Comparison of ENCODE assay signal across 8 mouse cellular contexts in genomic region chr15:13088504-13089058, GRCm38 (mm10).
A peak's percentile ranks its signal among the peaks of the same experiment; 100 is the strongest.
DNase-seq lines count a peak whose midpoint lies in the region; ATAC-seq and TF ChIP-seq lines count a peak whose summit lies in the region.

No protein-coding gene starts in this region.

- H3K4me2 ChIP-seq in forebrain, postnatal 0 days (ENCODE audit: low read depth), result no peak overlapping the region
- no peak overlapping the region for H3K4me2 ChIP-seq in kidney, embryonic 14.5 days (replicated peaks; ENCODE audit: low read depth, low read length)
- H3K4me2 ChIP-seq in liver, embryonic 11.5 days, result no peak overlapping the region

- H3K9me3 ChIP-seq in forebrain, postnatal 0 days (ENCODE audit: low read length), result no peaks in the 10 kb centered on the region
- no peaks in the 10 kb centered on the region for H3K9me3 ChIP-seq in kidney, embryonic 14.5 days (ENCODE audit: control insufficient read depth, low read length)
- no peaks in the 10 kb centered on the region for H3K9me3 ChIP-seq in liver, embryonic 11.5 days (ENCODE audit: control insufficient read depth, low read length)

- WGBS in thymus, adult 2 months, result 65% methylated on average over 7 of the region's 7 CpGs
- 42% methylated on average over 7 of the region's 7 CpGs for WGBS in forebrain, postnatal 0 days
- WGBS in kidney, embryonic 14.5 days, result 56% methylated on average over 7 of the region's 7 CpGs
- WGBS in liver, embryonic 11.5 days, result 46% methylated on average over 7 of the region's 7 CpGs

- TF ChIP-seq POLR2A in thymus, adult 2 months (IDR thresholded peaks at IDR 0.05; ENCODE audit: control insufficient read depth, extremely low read depth, insufficient read depth, low read length, poor library complexity), result no peak

- no peak for TF ChIP-seq CTCF in thymus, adult 2 months (IDR thresholded peaks at IDR 0.05; ENCODE audit: borderline replicate concordance, control insufficient read depth, extremely low read depth, insufficient read depth, low read length, poor library complexity)
- TF ChIP-seq CTCF in forebrain, postnatal 0 days (IDR thresholded peaks at IDR 0.05; ENCODE audit: low read depth), result peak; percentile 92

- H3K4me1 ChIP-seq in thymus, adult 2 months (replicated peaks; ENCODE audit: control insufficient read depth, insufficient read depth, low read length), result no peaks in the 10 kb centered on the region
- H3K4me1 ChIP-seq in forebrain, postnatal 0 days (ENCODE audit: insufficient read depth), result no peaks in the 10 kb centered on the region
- no peaks in the 10 kb centered on the region for H3K4me1 ChIP-seq in kidney, embryonic 14.5 days (ENCODE audit: control insufficient read depth, insufficient read depth, low read length)
- H3K4me1 ChIP-seq in liver, embryonic 11.5 days (replicated peaks; ENCODE audit: control insufficient read depth, insufficient read depth, low read length), result no peaks in the 10 kb centered on the region

- no peak overlapping the region for H3K4me3 ChIP-seq in thymus, adult 2 months (ENCODE audit: control insufficient read depth, insufficient read depth, low read length)
- H3K4me3 ChIP-seq in forebrain, postnatal 0 days (ENCODE audit: low read depth, low read length), result no peak overlapping the region
- no peak overlapping the region for H3K4me3 ChIP-seq in kidney, embryonic 14.5 days (ENCODE audit: low read length)
- H3K4me3 ChIP-seq in liver, embryonic 11.5 days (ENCODE audit: low read depth, low read length), result no peak overlapping the region

- no peaks in the 10 kb centered on the region for H3K36me3 ChIP-seq in thymus, adult 2 months (ENCODE audit: control insufficient read depth, insufficient read depth, low read length)
- H3K36me3 ChIP-seq in forebrain, postnatal 0 days (ENCODE audit: insufficient read depth), result no peaks in the 10 kb centered on the region
- no peaks in the 10 kb centered on the region for H3K36me3 ChIP-seq in kidney, embryonic 14.5 days (ENCODE audit: control insufficient read depth, insufficient read depth, low read length)
- H3K36me3 ChIP-seq in liver, embryonic 11.5 days (ENCODE audit: control insufficient read depth, insufficient read depth, low read length), result no peaks in the 10 kb centered on the region

- peak; percentile 85 for ATAC-seq in forebrain, postnatal 0 days
- ATAC-seq in kidney, embryonic 14.5 days (ENCODE audit: low FRiP score, low TSS enrichment), result peak; percentile 70
- ATAC-seq in liver, embryonic 11.5 days (replicated peaks; ENCODE audit: low FRiP score), result peak; percentile 34; the same call in 1 of the 2 replicates

- H3K9ac ChIP-seq in forebrain, postnatal 0 days, result no peak overlapping the region
- no peak overlapping the region for H3K9ac ChIP-seq in kidney, embryonic 14.5 days (ENCODE audit: low read depth, low read length)
- no peak overlapping the region for H3K9ac ChIP-seq in liver, embryonic 11.5 days (ENCODE audit: low read depth, low read length)

- peak; percentile 4 for DNase-seq in thymus, postnatal 0 days (ENCODE audit: low spot score)
- DNase-seq in thymus, adult 2 months, result no peak
- DNase-seq in c-Kit-positive CD71-positive TER-119-positive erythroid progenitor cells, embryonic 14.5 days (ENCODE audit: low spot score), result peak; percentile 31
- DNase-seq in forebrain, postnatal 0 days, result peak; percentile 85
- DNase-seq in liver, embryonic 11.5 days (ENCODE audit: low spot score), result peak; percentile 41
- peak; percentile 84 for DNase-seq in retina, embryonic 14.5 days (ENCODE audit: low spot score)
- DNase-seq in gastrocnemius, postnatal 25 days, result no peak

- no peaks in the 10 kb centered on the region for H3K27me3 ChIP-seq in thymus, adult 2 months (ENCODE audit: control insufficient read depth, insufficient read depth, low read length)
- no peaks in the 10 kb centered on the region for H3K27me3 ChIP-seq in forebrain, postnatal 0 days (ENCODE audit: insufficient read depth, low read length)
- no peaks in the 10 kb centered on the region for H3K27me3 ChIP-seq in kidney, embryonic 14.5 days (ENCODE audit: control insufficient read depth, insufficient read depth, low read length)
- H3K27me3 ChIP-seq in liver, embryonic 11.5 days (replicated peaks; ENCODE audit: control insufficient read depth, insufficient read depth, low read length), result no peaks in the 10 kb centered on the region

- no peak overlapping the region for H3K27ac ChIP-seq in thymus, adult 2 months (ENCODE audit: control insufficient read depth, insufficient read depth, low read length)
- H3K27ac ChIP-seq in forebrain, postnatal 0 days (ENCODE audit: low read depth, low read length), result no peak overlapping the region
- no peak overlapping the region for H3K27ac ChIP-seq in kidney, embryonic 14.5 days (ENCODE audit: low read depth, low read length)
- no peak overlapping the region for H3K27ac ChIP-seq in liver, embryonic 11.5 days (ENCODE audit: low read depth, low read length)

Comparison
In these comparisons a context has a peak if more than half of its experiments do, and no peak if none do; other contexts are left out.
1. DNase-seq: peak in thymus, postnatal 0 days (single experiment), c-Kit-positive CD71-positive TER-119-positive erythroid progenitor cells, embryonic 14.5 days (single experiment), forebrain, postnatal 0 days (single experiment), liver, embryonic 11.5 days (single experiment) and retina, embryonic 14.5 days (single experiment); none in thymus, adult 2 months (single experiment) and gastrocnemius, postnatal 25 days (single experiment).
2. ATAC-seq: peak in every context shown above with its lines; median percentile 85 in forebrain, postnatal 0 days; 70 in kidney, embryonic 14.5 days; 34 in liver, embryonic 11.5 days.